Mouse (Mus musculus) kidney, postnatal 0 days (tissue): ENCODE measurements around the gene Calcoco1. TPM values are rescaled to one million over a fixed set of nuclear protein-coding genes. Genes with fewer than 3 reads are reported as not detected.
A peak's percentile ranks its signal among the peaks of the same experiment; 100 is the strongest.

Source experiments
- ATAC-seq: fragments of 200-750 bp; cut with Nextera tagmentation; replicated peaks from 2 replicates; pipeline ENCODE4 v1.8.0; 2017; ENCODE audit warnings: low read depth, moderate number of reproducible peaks, moderate TSS enrichment, moderate library complexity; ENCODE audit not compliant: low FRiP score
- DNase-seq: peaks from one replicate; pipeline ENCODE4 v3.0.0-alpha.2; 2016; ENCODE audit warnings: low spot score
- H3K27ac ChIP-seq: fragments of 300-500 bp; sonication (generic); 2 replicates; pipeline ENCODE4 v1.5.1; 2014; ENCODE audit warnings: mild to moderate bottlenecking
- H3K27me3 ChIP-seq: fragments of 300-500 bp; sonication (generic); 2 replicates; pipeline ENCODE4 v1.6.1; 2014; ENCODE audit warnings: low read length, mixed read lengths; ENCODE audit not compliant: insufficient read depth
- H3K36me3 ChIP-seq: fragments of 300-500 bp; sonication (generic); 2 replicates; pipeline ENCODE4 v1.6.1; 2014; ENCODE audit warnings: low read length, mixed read lengths; ENCODE audit not compliant: insufficient read depth
- H3K4me1 ChIP-seq: fragments of 300-500 bp; sonication (generic); replicated peaks from 2 replicates; pipeline ENCODE4 v1.6.1; 2014; ENCODE audit warnings: antibody characterized with exemption, low read length, mixed read lengths; ENCODE audit not compliant: insufficient read depth
- H3K4me2 ChIP-seq: fragments of 300-500 bp; sonication (generic); 2 replicates; pipeline ENCODE4 v1.6.1; 2014; ENCODE audit warnings: mild to moderate bottlenecking, low read length, moderate library complexity, mixed read lengths
- H3K4me3 ChIP-seq: fragments of 300-500 bp; sonication (generic); replicated peaks from 2 replicates; pipeline ENCODE4 v1.5.1; 2014; ENCODE audit warnings: low read depth, low read length
- H3K9ac ChIP-seq: fragments of 300-500 bp; sonication (generic); 2 replicates; pipeline ENCODE4 v1.6.1; 2014; ENCODE audit warnings: low read depth, low read length
- H3K9me3 ChIP-seq: fragments of 300-500 bp; sonication (generic); replicated peaks from 2 replicates; pipeline ENCODE4 v1.6.1; 2016; ENCODE audit warnings: low read length, inconsistent platforms, mixed read lengths
- CTCF ChIP-seq: IDR thresholded peaks from 2 replicates; pipeline ENCODE4 v1.5.1; 2016; ENCODE audit warnings: antibody characterized with exemption, low read depth, mild to moderate bottlenecking, moderate library complexity
- WGBS: fragments of 180-500 bp; shearing (Covaris S2); extraction: QIAGEN DNeasy Blood & Tissue Kit; methylation state at CpG from one replicate; pipeline ENCODE4 v1.1.7; 2014; 5-methylcytosine and 5-hydroxymethylcytosine counted together
- polyA plus RNA-seq: library from polyadenylated mRNA; unstranded; fragments of >200 nt; fragmentation: Nextera tagmentation; extraction: Ambion mirVana; gene quantifications from 2 replicates; pipeline ENCODE4 v1.2.1, GENCODE M21; 2015

Calcoco1 gene
- polyA plus RNA-seq, 1 experiment from 2014 or later: 57.5 TPM

DNA sequence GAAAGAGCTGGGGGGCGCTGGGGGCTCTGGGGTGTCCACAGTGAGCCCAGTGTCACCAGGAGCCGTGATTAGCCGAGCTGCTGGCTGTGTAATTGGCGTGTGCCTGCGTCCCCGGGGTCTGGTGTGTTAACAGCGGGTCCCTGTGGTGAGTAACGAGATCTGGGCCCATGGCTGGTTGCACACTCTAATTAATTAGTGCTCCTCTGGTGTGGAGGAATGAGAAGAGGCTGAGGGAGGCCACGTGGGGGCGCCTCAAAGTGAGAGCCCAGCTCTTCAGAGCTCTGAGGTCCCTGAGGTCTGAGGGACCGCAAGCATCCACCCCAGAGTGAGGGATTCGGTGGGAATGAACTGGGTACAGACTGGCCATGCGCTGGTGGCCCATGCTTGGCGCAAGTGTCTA is 13.1 kb upstream of the Calcoco1 start:
- Histone ChIP-seq H3K36me3 (no peaks in the 10 kb centered on the region), H3K27me3 (peaks cover 21% of the 10 kb centered on the region), H3K4me2 (no peak overlapping the region), H3K4me1 (peaks cover 6% of the 10 kb centered on the region; the same call in 1 of the 2 replicates), H3K4me3 (no peak overlapping the region), H3K9ac (no peak overlapping the region), H3K9me3 (no peaks in the 10 kb centered on the region), H3K27ac (no peak overlapping the region)
- DNase-seq (peak; percentile 79), ATAC-seq (peak; percentile 59; the same call in 1 of the 2 replicates)
- TF ChIP-seq CTCF: peak; percentile 55
- 46% methylated on average over 14 of the region's 14 CpGs for WGBS

DNA sequence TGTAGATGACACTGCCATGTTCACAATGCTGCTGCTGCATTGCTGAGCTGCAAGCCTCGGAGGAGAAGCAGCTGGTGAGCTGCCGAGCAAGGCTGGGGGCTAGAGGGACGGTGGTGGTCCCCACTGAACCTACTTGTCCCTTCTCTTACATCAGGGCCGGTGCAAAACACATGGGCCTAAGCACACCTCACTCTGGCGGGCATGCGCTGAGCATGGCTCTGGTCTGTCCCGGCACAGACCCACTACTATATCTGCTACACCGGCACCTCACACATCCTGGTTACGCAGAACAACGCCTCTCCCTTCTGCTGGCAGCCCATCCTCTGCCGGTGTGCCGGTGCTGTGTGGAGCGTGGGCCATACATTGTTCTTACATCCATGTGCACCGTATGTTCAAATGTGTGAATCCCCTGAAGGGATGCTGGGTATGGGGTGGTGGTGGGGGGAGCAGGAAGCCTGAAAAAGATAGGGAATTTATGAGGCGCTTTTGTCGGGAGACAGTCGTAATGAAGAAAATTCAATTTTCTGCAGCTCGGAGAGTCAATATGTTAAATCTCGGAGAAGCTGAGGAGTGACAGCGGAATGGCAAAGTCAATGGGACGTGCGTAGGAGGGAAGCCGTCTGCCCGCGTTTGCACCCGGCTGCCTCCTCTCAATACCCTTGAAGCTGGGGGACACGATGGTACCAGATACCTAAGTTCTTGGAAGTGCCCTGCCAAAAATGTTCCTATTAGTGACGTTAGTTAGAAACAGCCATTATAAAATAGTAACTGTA is 12.0 kb upstream of the Calcoco1 start:
- 71% methylated on average over 28 of the region's 28 CpGs for WGBS
- no peak overlapping the region for H3K4me3 ChIP-seq
- H3K27ac ChIP-seq: no peak overlapping the region
- no peaks in the 10 kb centered on the region for H3K9me3 ChIP-seq
- DNase-seq: no peak
- no peaks in the 10 kb centered on the region for H3K36me3 ChIP-seq
- ATAC-seq: no peak
- peaks cover 21% of the 10 kb centered on the region for H3K27me3 ChIP-seq
- H3K9ac ChIP-seq: no peak overlapping the region
- peaks cover 6% of the 10 kb centered on the region; the same call in 1 of the 2 replicates for H3K4me1 ChIP-seq
- H3K4me2 ChIP-seq: no peak overlapping the region
- TF ChIP-seq CTCF: no peak

DNA sequence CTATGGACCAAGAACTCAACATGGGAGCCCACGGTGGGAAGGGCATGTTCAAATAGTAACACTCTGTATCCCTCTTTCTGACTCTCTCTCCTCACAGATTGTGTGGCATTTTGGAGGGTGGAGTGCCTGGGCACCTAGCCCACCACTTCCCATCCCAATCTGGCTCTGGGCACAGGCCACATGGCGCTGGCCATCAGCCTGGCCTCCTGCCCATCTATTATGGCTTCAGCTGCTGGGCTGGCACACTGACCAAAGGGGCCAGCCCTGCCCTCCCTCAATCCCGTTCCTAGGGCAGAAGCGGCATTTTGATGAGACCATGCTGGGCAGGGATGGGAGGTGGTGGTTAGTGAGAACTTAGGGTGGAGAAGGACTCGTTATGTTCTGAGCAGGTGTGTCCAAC is 11.3 kb upstream of the Calcoco1 start:
- 73% methylated on average over 5 of the region's 5 CpGs for WGBS
- H3K9me3 ChIP-seq: no peaks in the 10 kb centered on the region

DNA sequence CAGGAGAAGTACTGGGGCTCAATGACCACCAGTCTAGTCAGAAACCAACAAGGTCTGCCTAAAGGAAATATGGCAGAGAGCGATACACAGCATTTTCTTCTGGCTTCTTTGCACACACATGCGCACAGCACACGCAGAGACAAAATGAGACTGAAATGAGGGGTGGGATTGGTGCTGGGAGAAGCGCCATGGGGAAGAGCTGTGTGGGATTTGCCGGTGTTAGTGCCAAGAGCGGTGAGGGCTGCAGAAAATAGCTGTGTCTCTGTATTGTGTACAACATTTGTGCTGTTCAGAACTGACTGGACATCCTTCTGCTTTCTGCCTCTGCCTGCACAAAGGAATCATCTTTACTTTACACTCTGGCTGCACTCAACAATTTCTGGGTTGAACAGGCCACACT is 10.4 kb upstream of the Calcoco1 start:
- H3K27me3 ChIP-seq: peaks cover 21% of the 10 kb centered on the region
- TF ChIP-seq CTCF: no peak
- no peak overlapping the region for H3K27ac ChIP-seq
- ATAC-seq: no peak
- no peaks in the 10 kb centered on the region for H3K36me3 ChIP-seq
- no peak overlapping the region for H3K9ac ChIP-seq
- no peak for DNase-seq
- H3K4me3 ChIP-seq: no peak overlapping the region
- WGBS: 94% methylated on average over 6 of the region's 6 CpGs
- H3K9me3 ChIP-seq: no peaks in the 10 kb centered on the region
- no peak overlapping the region for H3K4me2 ChIP-seq
- H3K4me1 ChIP-seq: peaks cover 6% of the 10 kb centered on the region; the same call in 1 of the 2 replicates

More for the DNA sequence above, 11.3 kb upstream of the Calcoco1 start:
- DNase-seq: no peak
- Histone ChIP-seq H3K4me3 (no peak overlapping the region), H3K9ac (no peak overlapping the region), H3K36me3 (no peaks in the 10 kb centered on the region), H3K4me1 (peaks cover 6% of the 10 kb centered on the region; the same call in 1 of the 2 replicates), H3K4me2 (no peak overlapping the region), H3K27ac (no peak overlapping the region), H3K27me3 (peaks cover 21% of the 10 kb centered on the region)
- no peak for ATAC-seq
- no peak for TF ChIP-seq CTCF

DNA sequence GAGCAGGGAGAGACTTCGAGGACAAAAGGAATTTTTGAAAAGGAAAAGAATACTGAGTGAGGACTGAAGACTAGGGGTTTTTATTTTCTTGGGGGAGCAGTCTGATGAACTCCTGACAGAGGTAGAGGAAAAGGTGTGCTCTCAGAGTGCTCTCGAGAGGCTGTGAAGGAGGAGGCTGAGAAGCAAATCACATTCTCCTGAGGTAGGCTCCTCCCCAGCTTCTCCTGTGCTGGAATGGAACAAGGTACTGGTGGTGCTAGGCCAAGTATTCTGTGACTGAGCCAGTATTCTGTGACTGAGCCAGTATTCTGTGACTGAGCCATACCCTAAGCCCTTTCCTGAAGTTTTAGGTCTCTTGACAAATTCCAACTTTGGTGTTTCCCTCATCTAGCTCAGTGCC is 6.0 kb upstream of the Calcoco1 start:
- Histone ChIP-seq H3K36me3 (no peaks in the 10 kb centered on the region), H3K4me1 (no peaks in the 10 kb centered on the region), H3K27ac (no peak overlapping the region), H3K27me3 (0 out of 2 replicates have a peak, but pooled peaks cover 3% of the 10 kb centered on the region), H3K4me3 (no peak overlapping the region), H3K9ac (no peak overlapping the region), H3K9me3 (no peaks in the 10 kb centered on the region), H3K4me2 (no peak overlapping the region)
- no peak for ATAC-seq
- TF ChIP-seq CTCF: no peak
- WGBS: 68% methylated on average over 2 of the region's 2 CpGs
- DNase-seq: no peak

DNA sequence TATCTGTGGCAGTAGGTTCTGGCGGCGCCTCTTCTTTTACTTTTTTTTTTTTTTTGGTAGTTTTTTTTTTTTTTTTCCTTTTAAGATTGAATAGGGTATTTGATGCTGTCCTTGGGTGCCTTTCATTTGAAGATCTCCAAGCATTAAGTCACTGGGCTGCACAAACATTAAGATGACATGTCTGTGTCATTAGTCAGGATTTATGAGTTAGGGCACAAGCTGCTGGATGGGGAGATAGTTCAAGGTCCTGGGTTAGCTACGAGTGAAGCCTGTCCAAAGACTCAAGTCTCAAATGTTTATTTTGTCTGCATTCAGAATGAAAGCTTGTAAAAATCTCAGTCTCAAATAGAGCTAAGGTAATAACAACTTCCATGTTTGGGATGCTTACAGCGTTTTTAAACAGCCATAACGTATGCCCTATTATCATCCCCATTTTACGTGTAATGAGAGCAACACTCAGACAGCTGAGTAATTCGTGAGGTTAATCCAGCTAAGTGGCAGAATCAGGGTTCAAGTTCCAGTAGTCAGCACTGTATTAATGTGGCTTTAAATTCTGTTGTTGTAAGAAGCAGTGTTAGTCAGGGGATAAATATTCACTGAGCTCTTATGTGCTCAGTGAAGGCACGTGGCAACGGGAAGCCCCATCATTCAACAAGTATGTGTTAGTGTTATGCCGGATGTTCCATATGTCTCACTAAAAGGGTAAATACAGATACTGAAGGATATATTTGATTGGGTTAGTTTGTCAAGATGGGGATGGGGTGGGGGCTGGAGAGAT is 1.6 kb upstream of the Calcoco1 start:
- 0 out of 2 replicates have a peak, but pooled peaks cover 3% of the 10 kb centered on the region for H3K36me3 ChIP-seq
- 68% methylated on average over 10 of the region's 10 CpGs for WGBS
- H3K27ac ChIP-seq: no peak overlapping the region
- DNase-seq (no peak), ATAC-seq (no peak)
- TF ChIP-seq CTCF: no peak
- H3K4me3 ChIP-seq: no peak overlapping the region
- H3K4me1 ChIP-seq: 0 out of 2 replicates have a peak, but pooled peaks cover 5% of the 10 kb centered on the region
- no peak overlapping the region for H3K4me2 ChIP-seq
- no peaks in the 10 kb centered on the region for H3K27me3 ChIP-seq
- H3K9ac ChIP-seq: no peak overlapping the region
- H3K9me3 ChIP-seq: no peaks in the 10 kb centered on the region
